Mouse (Mus musculus): Measurements from ENCODE around the gene Gpr162. TPM values are rescaled to one million over a fixed set of nuclear protein-coding genes. Genes with fewer than 3 reads are reported as not detected.

Gpr162 gene
- total and polyA plus RNA-seq, 3 experiments: 0.48 to 2.0 (median 1.7) TPM

- H3K4me2 ChIP-seq (ENCODE audit: insufficient read depth, low read depth, poor library complexity, severe bottlenecking): no peak overlapping the region
- H3K9ac ChIP-seq (ENCODE audit: insufficient read depth, low read depth): no peak overlapping the region
- no peaks in the 10 kb centered on the region for H3K27me3 ChIP-seq (replicated peaks)
- H3K4me3 ChIP-seq (replicated peaks in 1 of 3; ENCODE audit: low read depth in 2 of 3, low read length in 2 of 3, poor library complexity in 1 of 3): no peak overlapping the region
- peaks cover 2 to 4% of the 10 kb centered on the region in 2 experiments; a peak in 3 of 4 replicates for H3K4me1 ChIP-seq (ENCODE audit: control insufficient read depth in 1 of 2, insufficient read depth in 2 of 2)
- no peak for DNase-seq (ENCODE audit: extremely low read depth)
- TF ChIP-seq ZMIZ1 (IDR thresholded peaks at IDR 0.05; ENCODE audit: low read depth, low read length): no peak
- TF ChIP-seq MXI1 (IDR thresholded peaks at IDR 0.05; ENCODE audit: low read depth, low read length): no peak
- TF ChIP-seq TCF12 (IDR thresholded peaks at IDR 0.05; ENCODE audit: low read depth, low read length): no peak
- no peak for TF ChIP-seq ZKSCAN1 (IDR thresholded peaks at IDR 0.05; ENCODE audit: borderline replicate concordance, low read depth, low read length)
- no peak for TF ChIP-seq USF1 (IDR thresholded peaks at IDR 0.05; ENCODE audit: low read depth, low read length)
- TF ChIP-seq ZNF384 (IDR thresholded peaks at IDR 0.05; ENCODE audit: low read depth, low read length): no peak
- no peak for TF ChIP-seq RAD21 (IDR thresholded peaks at IDR 0.05; ENCODE audit: low read depth, low read length)
- TF ChIP-seq CHD1 (IDR thresholded peaks at IDR 0.05; ENCODE audit: low read depth, low read length): no peak
- no peak for TF ChIP-seq RCOR1 (conservative IDR thresholded peaks at IDR 0.05; ENCODE audit: low read depth, low read length)
- TF ChIP-seq UBTF (IDR thresholded peaks at IDR 0.05; ENCODE audit: low read depth, low read length): no peak
- TF ChIP-seq GABPA (IDR thresholded peaks at IDR 0.05; ENCODE audit: insufficient replicate concordance, low read depth, low read length): no peak
- TF ChIP-seq CHD2 (IDR thresholded peaks at IDR 0.05; ENCODE audit: low read length): no peak
- TF ChIP-seq JUND (conservative IDR thresholded peaks at IDR 0.05; ENCODE audit: low read depth, low read length): no peak
- no peak for TF ChIP-seq MEF2A (IDR thresholded peaks at IDR 0.05; ENCODE audit: borderline replicate concordance, low read depth, low read length)
- TF ChIP-seq CTCF (conservative IDR thresholded peaks at IDR 0.05 in 1 of 2, IDR thresholded peaks at IDR 0.05 in 1 of 2; ENCODE audit: low read depth in 2 of 2, low read length in 2 of 2): no peak
- TF ChIP-seq MYC (IDR thresholded peaks at IDR 0.05; ENCODE audit: low read depth, low read length): no peak
- TF ChIP-seq HCFC1 (IDR thresholded peaks at IDR 0.05; ENCODE audit: low read depth, low read length): no peak
- no peak for TF ChIP-seq E2F4 (IDR thresholded peaks at IDR 0.05; ENCODE audit: insufficient replicate concordance, low read depth, low read length)
- in situ Hi-C loops (cut with MboI; ENCODE audit: low pct_ligation_motif_present, low pct_unique_long_range_greater_than_20kb, low sequenced_read_pairs): no loop called here
- H3K9me3 ChIP-seq (replicated peaks; ENCODE audit: low read length): peaks cover 3% of the 10 kb centered on the region
- H3K79me2 ChIP-seq (replicated peaks; ENCODE audit: control insufficient read depth, extremely low read depth, insufficient read depth, poor library complexity, severe bottlenecking): no peaks in the 10 kb centered on the region
- no peaks in the 10 kb centered on the region for H3K36me3 ChIP-seq (replicated peaks in 1 of 2; ENCODE audit: control insufficient read depth in 1 of 2, insufficient read depth in 1 of 2, low read length in 1 of 2)
- dilution Hi-C loops (cut with MboI; ENCODE audit: extremely low pct_ligation_motif_present, extremely low pct_unique_long_range_greater_than_20kb, low sequenced_read_pairs): no loop called here
- H3K27ac ChIP-seq (ENCODE audit: insufficient read depth, low read depth): no peak overlapping the region
Measured at GRCm38 (mm10) chr6:124884714-124885500, 21.1 kb upstream of the Gpr162 start.

GRCm38 (mm10) chr6:124883351-124883750, 19.6 kb upstream of the Gpr162 start:
- H3K9me3 ChIP-seq (replicated peaks; ENCODE audit: low read length): no peaks in the 10 kb centered on the region
- H3K36me3 ChIP-seq (replicated peaks in 1 of 2; ENCODE audit: control insufficient read depth in 1 of 2, insufficient read depth in 1 of 2, low read length in 1 of 2): no peaks in the 10 kb centered on the region
- H3K4me3 ChIP-seq (replicated peaks in 1 of 3; ENCODE audit: low read depth in 2 of 3, low read length in 2 of 3, poor library complexity in 1 of 3): no peak overlapping the region
- DNase-seq (ENCODE audit: extremely low read depth): no peak
- H3K79me2 ChIP-seq (replicated peaks; ENCODE audit: control insufficient read depth, extremely low read depth, insufficient read depth, poor library complexity, severe bottlenecking): no peaks in the 10 kb centered on the region
- no peak overlapping the region for H3K9ac ChIP-seq (ENCODE audit: insufficient read depth, low read depth)
- in situ Hi-C loops (cut with MboI; ENCODE audit: low pct_ligation_motif_present, low pct_unique_long_range_greater_than_20kb, low sequenced_read_pairs) (no loop called here), dilution Hi-C loops (cut with MboI; ENCODE audit: extremely low pct_ligation_motif_present, extremely low pct_unique_long_range_greater_than_20kb, low sequenced_read_pairs) (no loop called here)
- no peak overlapping the region for H3K4me2 ChIP-seq (ENCODE audit: insufficient read depth, low read depth, poor library complexity, severe bottlenecking)
- TF ChIP-seq NRF1 (IDR thresholded peaks at IDR 0.05; ENCODE audit: low read depth, low read length) (no peak), E2F4 (IDR thresholded peaks at IDR 0.05; ENCODE audit: insufficient replicate concordance, low read depth, low read length) (no peak), TBP (conservative IDR thresholded peaks at IDR 0.05; ENCODE audit: low read depth, low read length) (no peak), USF1 (IDR thresholded peaks at IDR 0.05; ENCODE audit: low read depth, low read length) (no peak), GABPA (IDR thresholded peaks at IDR 0.05; ENCODE audit: insufficient replicate concordance, low read depth, low read length) (no peak), CHD2 (IDR thresholded peaks at IDR 0.05; ENCODE audit: low read length) (no peak), MXI1 (IDR thresholded peaks at IDR 0.05; ENCODE audit: low read depth, low read length) (no peak), KAT2A (IDR thresholded peaks at IDR 0.05; ENCODE audit: insufficient replicate concordance, low read length) (no peak), POLR2A (IDR thresholded peaks at IDR 0.05; ENCODE audit: low read depth, low read length) (no peak), RAD21 (IDR thresholded peaks at IDR 0.05; ENCODE audit: low read depth, low read length) (no peak), ELF1 (IDR thresholded peaks at IDR 0.05; ENCODE audit: low read depth, low read length) (no peak), ZNF384 (IDR thresholded peaks at IDR 0.05; ENCODE audit: low read depth, low read length) (no peak), MYC (IDR thresholded peaks at IDR 0.05; ENCODE audit: low read depth, low read length) (no peak), ZC3H11A (IDR thresholded peaks at IDR 0.05; ENCODE audit: low read depth, low read length) (no peak), ZKSCAN1 (IDR thresholded peaks at IDR 0.05; ENCODE audit: borderline replicate concordance, low read depth, low read length) (no peak), SIN3A (IDR thresholded peaks at IDR 0.05; ENCODE audit: low read length) (no peak), RCOR1 (conservative IDR thresholded peaks at IDR 0.05; ENCODE audit: low read depth, low read length) (no peak), JUND (conservative IDR thresholded peaks at IDR 0.05; ENCODE audit: low read depth, low read length) (no peak), UBTF (IDR thresholded peaks at IDR 0.05; ENCODE audit: low read depth, low read length) (no peak)
- no peaks in the 10 kb centered on the region for H3K27me3 ChIP-seq (replicated peaks)
- H3K4me1 ChIP-seq (ENCODE audit: control insufficient read depth in 1 of 2, insufficient read depth in 2 of 2): peaks cover 2 to 11% of the 10 kb centered on the region in 2 experiments; a peak in 2 of 4 replicates
- no peak overlapping the region for H3K27ac ChIP-seq (ENCODE audit: insufficient read depth, low read depth)
